Mouse (Mus musculus) adrenal gland, adult 8-10 months (tissue): ENCODE measurements around the gene Tada2a. TPM values are rescaled to one million over a fixed set of nuclear protein-coding genes. Genes with fewer than 3 reads are reported as not detected.

Experiments
- DNase-seq: peaks from one replicate; pipeline ENCODE4 v3.0.0; 2022
- total RNA-seq, 4 experiments: library from RNA; stranded (reverse); gene quantifications; 2 replicates each; pipeline ENCODE4 v1.2.4; 2022

Tada2a gene
- total RNA-seq, 4 experiments from 2014 or later: 13.6 to 33.0 (median 22.9) TPM

DNA sequence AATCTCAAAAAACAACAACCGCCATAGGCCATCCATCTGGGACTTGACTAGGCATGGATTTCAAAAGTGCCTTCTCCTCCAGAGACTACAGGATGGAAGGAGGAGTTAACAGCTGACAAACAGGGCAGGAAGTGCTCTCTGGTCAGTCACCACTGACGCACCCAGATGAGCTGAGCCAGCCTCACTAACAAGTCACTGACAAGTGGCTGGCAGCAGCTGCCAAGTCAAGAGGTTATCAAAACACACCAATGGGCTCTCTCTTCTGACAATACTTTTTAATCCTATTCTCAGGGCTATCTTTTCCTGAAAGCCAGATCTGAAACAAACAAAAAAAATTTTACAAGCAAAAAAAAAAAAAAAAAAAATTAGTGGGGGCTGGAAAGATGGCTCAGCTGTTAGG lies 66.6 kb downstream of the Tada2a start:
- no peak for DNase-seq

GRCm38 (mm10) chr11:84061881-84062280 lies 67.5 kb downstream of the Tada2a start:
- DNase-seq: no peak

DNA sequence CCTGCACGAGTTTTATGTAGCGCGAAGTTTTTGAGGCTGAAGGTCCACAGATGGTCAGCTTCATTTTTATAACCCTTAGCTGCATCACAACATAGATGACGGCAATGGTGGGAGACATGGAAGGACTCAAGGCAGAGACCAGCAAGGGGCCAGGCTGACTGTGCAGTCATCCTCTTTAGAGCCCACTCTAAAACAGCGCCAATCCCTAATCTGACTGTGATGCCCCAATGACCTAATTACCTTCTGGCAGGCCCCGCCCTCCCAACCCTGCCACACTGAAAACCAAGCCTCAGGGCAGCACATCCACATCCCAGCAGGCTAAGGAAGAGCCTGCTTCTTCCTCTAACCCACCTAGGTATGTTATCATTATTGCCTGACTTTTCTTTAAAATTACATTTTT lies 68.8 kb downstream of the Tada2a start:
- no peak for DNase-seq

- no peak for DNase-seq
Measured at GRCm38 (mm10) chr11:84059784-84060183, 69.6 kb downstream of the Tada2a start.

- DNase-seq: no peak
Measured at GRCm38 (mm10) chr11:84057418-84057817, 72.0 kb downstream of the Tada2a start.

GRCm38 (mm10) chr11:84053524-84054163 lies 75.8 kb downstream of the Tada2a start:
- no peak for DNase-seq

- no peak for DNase-seq
Measured at GRCm38 (mm10) chr11:84053055-84053454, 76.3 kb downstream of the Tada2a start.

DNA sequence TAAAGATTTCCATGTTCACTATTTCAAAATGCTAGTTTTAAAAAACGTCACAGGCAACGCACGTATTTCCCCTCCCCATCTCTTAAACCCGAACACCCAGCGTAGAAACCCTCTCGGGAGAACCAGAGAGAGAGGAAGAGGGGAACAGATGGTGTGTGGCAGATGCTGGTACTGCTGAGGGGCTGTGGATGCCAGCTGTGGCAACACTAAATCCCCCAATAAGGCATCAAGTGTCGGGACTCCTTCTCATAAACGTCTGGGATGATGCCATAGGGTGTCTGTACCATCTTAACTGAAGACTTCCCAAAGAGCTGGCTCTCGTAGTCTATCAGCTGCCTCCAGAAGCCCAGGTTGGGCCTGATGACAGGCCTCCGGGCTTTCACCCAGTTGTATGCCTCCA lies 81.0 kb downstream of the Tada2a start:
- DNase-seq: no peak

DNA sequence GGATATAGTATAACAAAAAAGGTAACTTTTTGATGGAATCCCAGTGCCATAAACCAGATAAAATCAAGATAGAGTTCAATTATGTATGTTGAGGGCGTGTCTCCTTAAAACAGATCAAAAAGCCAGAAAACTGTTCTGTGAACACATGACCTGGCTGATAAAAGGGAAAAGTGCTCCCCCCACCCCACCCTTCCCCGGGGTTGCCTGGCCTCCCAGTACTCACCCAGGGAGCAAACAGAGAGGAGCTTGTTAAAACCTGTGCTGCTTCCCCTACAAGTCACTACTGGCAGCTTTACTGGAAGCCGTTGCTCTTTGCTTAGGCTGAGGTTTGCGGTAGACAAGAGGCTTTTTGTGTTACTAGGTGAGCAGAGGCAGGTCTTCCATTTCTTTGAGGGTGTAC lies 82.1 kb downstream of the Tada2a start:
- no peak for DNase-seq

- DNase-seq: no peak
Measured at GRCm38 (mm10) chr11:84044988-84045387, 84.4 kb downstream of the Tada2a start.

GRCm38 (mm10) chr11:84042808-84043762 lies 86.3 kb downstream of the Tada2a start:
- DNase-seq: peak; percentile 75

DNA sequence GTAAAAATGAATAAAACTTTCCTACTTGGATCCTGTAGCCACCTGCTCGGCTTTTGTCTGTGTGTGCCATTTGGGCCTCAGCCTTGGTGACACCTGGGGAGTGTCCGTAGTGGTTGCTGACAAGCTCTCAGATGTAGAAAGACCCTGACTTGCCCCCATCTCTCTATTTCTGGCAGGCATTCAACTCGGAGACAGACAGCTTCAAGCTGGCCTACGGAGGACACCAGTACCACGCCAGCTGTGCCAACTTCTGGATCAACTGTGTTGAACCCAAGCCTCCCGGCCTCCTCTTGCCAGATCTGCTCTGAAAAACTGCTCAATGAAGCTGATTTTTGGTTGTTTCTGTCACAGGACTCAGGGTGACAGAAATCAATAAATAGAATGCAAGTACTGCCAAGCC lies 88.8 kb downstream of the Tada2a start:
- DNase-seq: no peak

- DNase-seq: no peak
Measured at GRCm38 (mm10) chr11:84033671-84034070, 95.7 kb downstream of the Tada2a start.

DNA sequence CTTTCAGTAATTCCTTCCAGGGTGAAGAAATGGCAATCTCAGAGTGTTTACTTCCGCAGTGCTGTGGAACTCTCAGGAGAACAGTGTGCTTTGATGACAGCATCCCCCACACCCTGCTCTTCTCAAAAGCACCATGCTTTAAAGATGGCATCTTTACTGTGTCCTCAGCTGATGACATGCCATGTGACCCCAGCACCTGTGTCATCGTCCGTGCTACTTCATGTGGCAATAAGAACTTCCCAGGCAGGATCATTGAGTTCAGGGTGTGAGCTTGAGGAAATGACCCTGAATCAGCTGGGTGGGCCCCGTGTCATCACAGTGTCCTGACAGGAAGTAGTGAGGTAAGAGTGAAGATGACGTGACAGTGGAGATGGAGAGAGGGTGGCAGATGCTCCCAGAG lies 96.8 kb downstream of the Tada2a start:
- DNase-seq: no peak

DNA sequence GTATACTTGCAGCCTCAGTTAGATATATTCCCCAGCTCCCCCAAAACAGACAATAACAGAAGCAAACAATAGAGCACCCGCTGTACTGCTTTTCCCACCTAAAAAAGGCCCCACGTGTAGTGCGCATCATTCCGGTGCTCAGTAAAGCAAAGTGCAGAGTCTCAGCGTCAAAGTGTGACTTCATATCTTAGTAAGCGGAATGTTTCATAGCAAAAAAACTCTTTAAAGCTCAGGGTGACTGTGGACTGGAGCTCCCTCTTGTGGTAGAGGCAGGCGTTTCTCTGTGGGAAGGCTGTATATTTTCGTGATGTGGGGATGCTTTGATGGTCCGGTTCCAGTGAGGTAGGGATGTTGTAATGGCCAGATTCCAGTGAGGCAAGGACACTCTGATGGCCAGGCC lies 97.4 kb downstream of the Tada2a start:
- DNase-seq: peak; percentile 75

Other genes starting within 250 kb of the Tada2a start
- 10 to 100 TPM; 18.8 to 26.6 (median 26.0) TPM for gene Ddx52, start 187.5 kb downstream of the Tada2a start, total RNA-seq
- 10 to 100 TPM; 49.3 to 73.8 (median 63.4) TPM for gene Synrg, start 165.2 kb downstream of the Tada2a start, total RNA-seq
- 10 to 100 TPM in 2 of 4 experiments, 1 to 10 TPM in 2; 5.7 to 16.5 (median 9.4) TPM for gene Dusp14, start 60.3 kb downstream of the Tada2a start, total RNA-seq
- gene Acaca, start 72 bp upstream of the Tada2a start, total RNA-seq: 100 to 1,000 TPM in 3 of 4 experiments, 10 to 100 TPM in 1; 81.4 to 339 (median 190) TPM
- under 1 TPM in 1 of 4 experiments, not detected in 3; 0.38 TPM for gene Gm11437, start 37.9 kb upstream of the Tada2a start, total RNA-seq